Mouse (Mus musculus) frontal cortex, postnatal 14 days (tissue): ENCODE measurements at regions not wholly inside any gene's neighbourhood (a gene's known extent, or its start where the extent isn't known, plus 50 kb on each side); places are given as distances from the start of the nearest gene placed in this dataset.
"Not testable (repeated sequence)": the region's sequence is repeated elsewhere in the genome, so short reads cannot be mapped to it uniquely, and the experiment has no call there.

Experiments used
- DNase-seq, 2 experiments: peaks; one replicate each; pipeline ENCODE4 v3.0.0; 2022; ENCODE audit warnings: low spot score in 2 of 2

GRCm38 (mm10) chr13:72280871-72281270, 317.3 kb upstream of the Irx1 start:
- DNase-seq: no peak

- DNase-seq: no peak
Observed at GRCm38 (mm10) chr13:72282764-72283163, 319.2 kb upstream of the Irx1 start.

- DNase-seq: no peak
Observed at GRCm38 (mm10) chr13:72283701-72284100, 320.2 kb upstream of the Irx1 start.

GRCm38 (mm10) chr13:72286301-72286700, 322.8 kb upstream of the Irx1 start:
- DNase-seq: no peak

- no peak for DNase-seq
Observed at GRCm38 (mm10) chr13:72288381-72289092, 325.0 kb upstream of the Irx1 start.

GRCm38 (mm10) chr13:72289093-72289501, 325.6 kb upstream of the Irx1 start:
- DNase-seq: no peak

GRCm38 (mm10) chr13:72292361-72292760, 328.8 kb upstream of the Irx1 start:
- no peak for DNase-seq

- DNase-seq: no peak
Observed at GRCm38 (mm10) chr13:72293059-72293694, 329.7 kb upstream of the Irx1 start.

- DNase-seq: no peak
Observed at GRCm38 (mm10) chr13:72298264-72298870, 330.3 kb upstream of the Irx2 start.

GRCm38 (mm10) chr13:72299660-72300059, 329.0 kb upstream of the Irx2 start:
- DNase-seq: no peak

- DNase-seq: no peak
Observed at GRCm38 (mm10) chr13:72301114-72301513, 327.5 kb upstream of the Irx2 start.

- no peak for DNase-seq
Observed at GRCm38 (mm10) chr13:72301841-72302240, 326.8 kb upstream of the Irx2 start.

- no peak for DNase-seq
Observed at GRCm38 (mm10) chr13:72302436-72303125, 326.0 kb upstream of the Irx2 start.

- no peak for DNase-seq
Observed at GRCm38 (mm10) chr13:72303126-72303760, 325.4 kb upstream of the Irx2 start.

GRCm38 (mm10) chr13:72324041-72324690, 304.5 kb upstream of the Irx2 start:
- no peak for DNase-seq

GRCm38 (mm10) chr13:72326201-72326600, 302.4 kb upstream of the Irx2 start:
- not testable (repeated sequence) for DNase-seq

- no peak for DNase-seq
Observed at GRCm38 (mm10) chr13:72345647-72346133, 282.9 kb upstream of the Irx2 start.

- no peak for DNase-seq
Observed at GRCm38 (mm10) chr13:72346207-72346943, 282.2 kb upstream of the Irx2 start.

GRCm38 (mm10) chr13:72346944-72347586, 281.6 kb upstream of the Irx2 start:
- DNase-seq: no peak

GRCm38 (mm10) chr13:72352641-72353181, 275.9 kb upstream of the Irx2 start:
- no peak for DNase-seq
